Mouse (Mus musculus): ENCODE results near the gene Tgfb1. TPM values are rescaled to one million over a fixed set of nuclear protein-coding genes. Genes with fewer than 3 reads are reported as not detected.

Tgfb1 gene
- 100 to 1,000 TPM; 177 to 185 TPM for total RNA-seq (2023)

GRCm38 (mm10) chr7:25686680-25687531 lies at the start of gene Tgfb1:
Gene Tgfb1, plus strand, starts transcription at chr7:25687002.

GRCm38 (mm10) chr7:25658657-25659472 lies 27.9 kb upstream of the Tgfb1 start, which contains the start of the genes Bckdha and Exosc5:
Gene Bckdha, minus strand, starts transcription at chr7:25658981.
Gene Exosc5, plus strand, starts transcription at chr7:25659164.

GRCm38 (mm10) chr7:25674719-25675300 lies 12.0 kb upstream of the Tgfb1 start, which contains the start of gene Tmem91:
Gene Tmem91, minus strand, starts transcription at chr7:25675166.

GRCm38 (mm10) chr7:25680514-25681258 lies 6.1 kb upstream of the Tgfb1 start, which contains the start of gene B9d2:
Gene B9d2, plus strand, starts transcription at chr7:25680780.

GRCm38 (mm10) chr7:25718788-25719417 lies 32.1 kb downstream of the Tgfb1 start, which contains the start of gene Ccdc97:
Gene Ccdc97, minus strand, starts transcription at chr7:25719088.

Other genes with a start within 250 kb of the Tgfb1 start
- 100 to 1,000 TPM; 260 to 292 TPM for gene Ceacam1, start 209.4 kb upstream of the Tgfb1 start, total RNA-seq (2023)
- gene Ceacam2, start 147.1 kb upstream of the Tgfb1 start, total RNA-seq (2023): 10 to 100 TPM; 33.7 to 37.6 TPM
- not detected for gene Erich4, start 71.1 kb upstream of the Tgfb1 start, total RNA-seq (2023)
- gene Dmac2, start 67.6 kb upstream of the Tgfb1 start, total RNA-seq (2023): 10 to 100 TPM; 15.4 to 16.4 TPM
- gene B3gnt8, start 60.3 kb upstream of the Tgfb1 start, total RNA-seq (2023): 10 to 100 TPM; 18.8 to 19.7 TPM
- gene Bckdha, start 28.0 kb upstream of the Tgfb1 start, total RNA-seq (2023): 10 to 100 TPM; 34.9 to 39.7 TPM
- gene Exosc5, start 27.8 kb upstream of the Tgfb1 start, total RNA-seq (2023): 10 to 100 TPM; 29.7 to 32.1 TPM
- gene Tmem91, start 11.8 kb upstream of the Tgfb1 start, total RNA-seq (2023): under 1 TPM in 1 of 2 experiments, not detected in 1; 0.71 TPM
- 10 to 100 TPM; 24.9 to 25.6 TPM for gene B9d2, start 6.2 kb upstream of the Tgfb1 start, total RNA-seq (2023)
- gene Ccdc97, start 32.1 kb downstream of the Tgfb1 start, total RNA-seq (2023): 10 to 100 TPM; 53.4 to 61.4 TPM
- 100 to 1,000 TPM; 215 to 216 TPM for gene Hnrnpul1, start 67.8 kb downstream of the Tgfb1 start, total RNA-seq (2023)
- gene Axl, start 101.7 kb downstream of the Tgfb1 start, total RNA-seq (2023): 1 to 10 TPM; 3.4 to 6.4 TPM
- not detected for gene Cyp2s1, start 129.9 kb downstream of the Tgfb1 start, total RNA-seq (2023)
- not detected for gene Cyp2b10, start 210.6 kb downstream of the Tgfb1 start, total RNA-seq (2023)